Mouse (Mus musculus) testis, adult 10 weeks (tissue): ENCODE results near the gene Hs6st3. TPM values are rescaled to one million over a fixed set of nuclear protein-coding genes. Genes with fewer than 3 reads are reported as not detected.

Experiments used
- polyA plus RNA-seq: library from polyadenylated mRNA; stranded (reverse); fragments of 350-450 nt; fragmentation: Illumina TruSeq; extraction: RNeasy Lipid Tissue Mini Kit (QIAGEN cat#74804); gene quantifications from one replicate; pipeline ENCODE4 v1.2.3, GENCODE M21; 2014; ENCODE audit warnings: low read depth, low replicate concordance

Gene Hs6st3
- polyA plus RNA-seq = not detected

GRCm38 (mm10) chr14:119137906-119138785, at the start of gene Hs6st3:
Gene Hs6st3, plus strand, starts transcription at chr14:119138341.

GRCm38 (mm10) chr14:119098851-119099569, 39.1 kb upstream of the Hs6st3 start, which contains the start of gene Uggt2:
Gene Uggt2, minus strand, starts transcription at chr14:119099430.

Other genes with a start within 250 kb of the Hs6st3 start
- gene Dzip1, start 212.9 kb upstream of the Hs6st3 start, polyA plus RNA-seq = 125 TPM
- gene Dnajc3, start 200.4 kb upstream of the Hs6st3 start, polyA plus RNA-seq = 58.3 TPM
- gene Uggt2, start 38.9 kb upstream of the Hs6st3 start, polyA plus RNA-seq = 50.5 TPM